Mouse (Mus musculus) kidney, adult 2 months (tissue): ENCODE measurements around the gene Cobll1. TPM values are rescaled to one million over a fixed set of nuclear protein-coding genes. Genes with fewer than 3 reads are reported as not detected.

Experiments used
- DNase-seq: peaks from one replicate; pipeline ENCODE4 v3.0.0; 2021
- H3K27ac ChIP-seq: fragments of 200-500 bp; 2 replicates; pipeline ENCODE4 v1.5.1; 2012; ENCODE audit warnings: low read depth, low read length, control low read depth, inconsistent platforms; ENCODE audit not compliant: insufficient read depth
- H3K27me3 ChIP-seq: fragments of 200-500 bp; replicated peaks from 2 replicates; pipeline ENCODE4 v1.6.1; 2012; ENCODE audit warnings: mild to moderate bottlenecking, moderate library complexity, low read length, inconsistent platforms; ENCODE audit not compliant: control insufficient read depth, insufficient read depth
- H3K36me3 ChIP-seq: fragments of 200-500 bp; 2 replicates; pipeline ENCODE4 v1.6.1; 2012; ENCODE audit warnings: mild to moderate bottlenecking, moderate library complexity, low read length, inconsistent platforms; ENCODE audit not compliant: control insufficient read depth, insufficient read depth
- H3K4me1 ChIP-seq: fragments of 200-500 bp; 2 replicates; pipeline ENCODE4 v1.6.1; 2011; ENCODE audit warnings: low read length; ENCODE audit not compliant: control insufficient read depth, insufficient read depth
- H3K4me3 ChIP-seq: fragments of 200-500 bp; 2 replicates; pipeline ENCODE4 v1.5.1; 2011; ENCODE audit warnings: mild to moderate bottlenecking, low read depth, low read length, control low read depth; ENCODE audit not compliant: insufficient read depth
- CTCF ChIP-seq: fragments of 200-500 bp; conservative IDR thresholded peaks from 2 replicates; pipeline ENCODE4 v1.5.1; 2011; ENCODE audit warnings: low read depth, mild to moderate bottlenecking, control low read depth, low read length, moderate library complexity, mixed read lengths; ENCODE audit not compliant: insufficient read depth, insufficient read length
- POLR2A ChIP-seq: fragments of 200-500 bp; IDR thresholded peaks from one replicate; pipeline ENCODE4 v1.6.1; 2011; ENCODE audit warnings: low read depth, low read length, control low read depth
- WGBS: fragments of 180-500 bp; shearing (Covaris S2); methylation state at CpG from one replicate; pipeline ENCODE4 v1.1.7; 2018; 5-methylcytosine and 5-hydroxymethylcytosine counted together
- polyA plus RNA-seq: library from polyadenylated mRNA; depleted of rRNA; stranded (reverse); fragments of >200 nt; gene quantifications from 2 replicates; pipeline ENCODE4 v1.2.3, GENCODE M21; 2012; rRNA removed

Cobll1 gene
- 51.7 and 53.2 TPM in 2 replicates for polyA plus RNA-seq

DNA sequence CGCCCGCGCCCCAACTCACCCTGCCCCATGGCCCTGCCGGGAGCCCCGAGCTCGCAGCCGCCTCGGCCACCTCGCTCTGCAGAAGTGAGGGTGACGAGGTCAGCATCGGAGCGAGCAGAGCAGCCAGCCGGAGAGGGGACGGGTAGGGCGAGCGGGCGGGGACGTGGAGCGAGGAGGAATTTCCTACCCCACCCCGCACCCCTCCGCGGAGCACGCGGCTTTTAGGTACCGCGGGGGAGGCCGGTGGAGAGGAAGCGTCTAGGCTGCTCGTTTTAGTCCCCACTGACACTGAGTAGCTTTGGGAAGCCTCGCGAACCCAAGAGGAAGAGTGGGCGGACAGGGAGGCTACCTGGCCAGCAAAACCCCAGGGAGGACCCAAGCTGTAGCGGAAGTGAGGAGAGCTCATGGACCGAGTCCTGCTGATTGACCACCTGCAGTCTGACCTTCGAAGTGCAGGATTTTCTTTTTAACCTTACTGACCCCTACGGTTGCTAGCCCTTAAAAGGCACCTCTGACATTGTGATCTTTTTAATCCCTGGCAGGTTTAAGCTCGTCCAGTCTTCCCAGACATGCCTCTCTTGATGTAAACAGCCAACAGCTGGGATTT is at the start of gene Cobll1:
Gene Cobll1, minus strand, starts transcription at position 440 of the 607 bp plus-strand sequence.
- under 1% methylated on average over 37 of the region's 37 CpGs for whole genome bisulfite sequencing
- H3K27me3 ChIP-seq: no peaks in the 10 kb centered on the region
- no peaks in the 10 kb centered on the region; the same call in 1 of the 2 replicates for H3K36me3 ChIP-seq
- peaks cover 8% of the 10 kb centered on the region; the same call in 1 of the 2 replicates for H3K4me1 ChIP-seq
- peak; percentile 76 for DNase-seq
- no peak for TF ChIP-seq POLR2A
- peak; percentile 36; the same call in 1 of the 2 replicates for TF ChIP-seq CTCF
- H3K4me3 ChIP-seq: peak within 1 kb of the TSS; percentile 88
- peak within 1 kb of the TSS; percentile 90 for H3K27ac ChIP-seq

DNA sequence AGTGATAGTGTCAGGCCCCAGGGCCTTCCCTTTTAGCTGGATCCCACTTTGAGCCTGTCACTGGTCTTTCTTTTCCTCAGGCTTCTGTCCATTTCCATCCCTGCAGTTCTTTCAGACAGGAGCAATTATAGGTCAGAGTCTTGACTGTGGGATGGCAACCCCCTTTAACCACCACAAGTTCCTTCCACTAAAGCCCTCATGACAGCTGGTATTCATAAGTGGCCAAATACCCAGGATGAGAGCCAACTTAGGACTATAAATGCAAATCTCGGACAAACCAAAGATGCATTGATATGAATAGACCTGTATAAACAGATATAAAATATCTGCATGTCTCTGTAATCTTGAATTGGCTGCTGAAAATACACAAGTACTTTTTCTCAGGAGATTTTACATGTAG is 49.5 kb upstream of the Cobll1 start:
- TF ChIP-seq CTCF (no peak), POLR2A (no peak)
- Histone ChIP-seq H3K27ac (no peak overlapping the region), H3K36me3 (no peaks in the 10 kb centered on the region), H3K4me3 (no peak overlapping the region), H3K4me1 (0 out of 2 replicates have a peak, but pooled peaks cover 3% of the 10 kb centered on the region), H3K27me3 (no peaks in the 10 kb centered on the region)
- WGBS: 86% methylated on average over 1 of the region's 1 CpGs
- no peak for DNase-seq

DNA sequence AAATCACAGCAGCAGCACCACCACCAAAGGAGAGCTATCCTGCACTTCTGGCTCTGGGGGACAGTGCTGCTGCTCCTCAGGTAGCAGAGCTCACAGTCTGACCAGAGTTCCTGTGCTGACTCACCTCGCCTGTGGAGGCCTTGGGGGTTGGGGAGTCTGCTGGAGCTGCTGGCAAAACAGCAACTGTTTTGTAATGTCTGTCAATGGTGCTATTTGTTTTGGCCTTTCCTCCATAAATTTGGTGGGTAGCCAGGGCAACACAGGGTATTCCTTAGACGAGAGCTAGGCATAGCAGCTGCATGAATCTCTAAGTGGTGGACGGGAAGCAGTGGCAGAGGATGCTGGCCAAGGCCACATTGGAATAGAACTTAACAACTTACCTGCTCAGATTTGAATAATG is 46.2 kb upstream of the Cobll1 start:
- no peak overlapping the region for H3K4me3 ChIP-seq
- TF ChIP-seq POLR2A (no peak), CTCF (no peak)
- H3K4me1 ChIP-seq: 0 out of 2 replicates have a peak, but pooled peaks cover 3% of the 10 kb centered on the region
- H3K27ac ChIP-seq: no peak overlapping the region
- peak; percentile 57 for DNase-seq
- H3K27me3 ChIP-seq: no peaks in the 10 kb centered on the region
- 42% methylated on average over 3 of the region's 3 CpGs for WGBS
- H3K36me3 ChIP-seq: no peaks in the 10 kb centered on the region

DNA sequence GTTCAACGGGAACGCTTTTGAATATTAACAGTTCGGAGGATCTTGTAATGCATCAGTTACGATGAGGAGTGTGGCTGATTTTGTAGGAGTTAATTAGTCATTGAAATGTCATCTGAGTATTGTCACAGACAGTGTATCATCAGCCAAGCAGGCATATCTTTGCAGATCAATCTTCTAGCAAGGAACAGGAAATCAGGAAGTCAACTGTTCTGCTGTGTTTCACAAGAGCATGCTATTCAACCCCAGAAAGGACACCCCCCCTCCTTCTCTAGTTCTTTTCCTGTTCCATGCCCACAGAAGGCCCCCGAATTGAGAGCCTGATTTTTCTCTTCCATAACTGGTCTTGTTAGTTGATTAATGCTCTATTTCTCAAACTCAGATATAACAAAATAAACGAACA is 43.8 kb upstream of the Cobll1 start:
- Histone ChIP-seq H3K4me3 (no peak overlapping the region), H3K36me3 (no peaks in the 10 kb centered on the region), H3K4me1 (0 out of 2 replicates have a peak, but pooled peaks cover 3% of the 10 kb centered on the region), H3K27ac (no peak overlapping the region), H3K27me3 (no peaks in the 10 kb centered on the region; the same call in 1 of the 2 replicates)
- 77% methylated on average over 6 of the region's 6 CpGs for WGBS
- no peak for DNase-seq
- TF ChIP-seq CTCF: no peak
- TF ChIP-seq POLR2A: no peak

DNA sequence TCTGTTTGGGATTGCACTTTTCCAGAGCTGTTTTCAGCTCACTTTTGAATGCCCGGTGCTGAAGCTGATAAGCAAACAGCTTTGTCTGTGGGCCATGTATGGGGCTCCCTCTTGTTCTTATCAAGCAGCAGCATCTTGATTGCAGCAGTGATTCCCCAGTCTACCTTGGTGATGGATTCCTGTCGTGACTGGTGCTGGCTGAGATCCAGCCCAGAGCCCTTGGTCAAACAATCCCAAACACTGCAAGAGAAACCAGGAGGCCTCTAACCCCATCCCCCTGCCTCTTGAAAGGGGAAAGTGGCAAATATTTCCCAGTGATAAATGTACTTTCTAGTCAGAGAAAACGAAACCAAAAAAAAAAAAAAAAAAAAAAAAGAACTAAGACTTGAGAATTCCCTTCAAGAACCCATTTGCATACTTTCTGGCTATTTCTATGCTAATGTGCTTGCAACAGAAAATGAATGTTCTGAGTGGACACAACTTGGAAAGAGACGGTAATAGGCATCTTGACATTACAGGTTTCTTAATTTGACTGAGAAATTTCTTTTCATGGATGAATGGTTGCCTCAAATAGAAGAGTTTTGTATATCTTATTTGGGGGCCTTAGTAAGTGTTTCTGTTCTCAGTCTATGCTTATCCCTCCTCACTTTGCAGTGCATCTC is 40.0 kb upstream of the Cobll1 start:
- TF ChIP-seq CTCF (no peak), POLR2A (no peak)
- H3K27ac ChIP-seq: peak overlapping the region; percentile 89; the same call in 1 of the 2 replicates
- DNase-seq: peak; percentile 34
- WGBS: 25% methylated on average over 4 of the region's 4 CpGs
- H3K27me3 ChIP-seq: no peaks in the 10 kb centered on the region; the same call in 1 of the 2 replicates
- no peaks in the 10 kb centered on the region for H3K36me3 ChIP-seq
- H3K4me1 ChIP-seq: peaks cover 3% of the 10 kb centered on the region; the same call in 1 of the 2 replicates
- H3K4me3 ChIP-seq: peak overlapping the region; percentile 10; the same call in 1 of the 2 replicates

DNA sequence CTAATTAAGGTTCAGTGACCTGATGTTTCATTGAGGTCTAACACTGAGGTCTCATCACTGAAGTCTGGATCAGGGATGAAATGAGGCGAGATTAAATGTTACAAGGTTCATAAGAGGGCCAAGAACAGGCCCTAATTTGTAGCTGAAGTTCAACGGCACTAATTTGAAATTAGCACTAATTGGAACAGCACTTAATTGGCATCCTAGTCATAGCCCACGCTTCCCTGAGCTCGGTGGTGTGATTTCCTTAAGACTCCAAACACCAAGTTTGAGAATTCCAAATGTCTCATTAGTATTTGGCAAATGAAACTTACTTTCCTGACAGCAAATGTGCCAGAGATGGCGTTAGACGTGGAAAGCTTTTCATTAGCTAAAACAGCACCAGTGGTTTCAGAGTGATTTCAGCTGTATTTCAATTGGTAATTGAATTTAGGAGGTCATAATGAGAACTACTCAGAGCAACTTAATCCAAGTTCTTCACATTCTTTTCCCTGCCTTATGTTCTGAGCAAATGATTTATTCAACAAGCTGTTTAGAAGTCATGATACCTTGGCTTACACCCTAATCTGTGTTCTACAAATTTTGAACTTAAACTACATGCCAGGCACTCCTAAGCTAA is 36.3 kb upstream of the Cobll1 start:
- H3K27ac ChIP-seq: peak overlapping the region; percentile 45
- peaks cover 1% of the 10 kb centered on the region; the same call in 1 of the 2 replicates for H3K27me3 ChIP-seq
- DNase-seq: peak; percentile 47
- H3K36me3 ChIP-seq: no peaks in the 10 kb centered on the region
- 44% methylated on average over 6 of the region's 6 CpGs for WGBS
- peaks cover 3% of the 10 kb centered on the region; the same call in 1 of the 2 replicates for H3K4me1 ChIP-seq
- TF ChIP-seq POLR2A (no peak), CTCF (no peak)
- no peak overlapping the region for H3K4me3 ChIP-seq

DNA sequence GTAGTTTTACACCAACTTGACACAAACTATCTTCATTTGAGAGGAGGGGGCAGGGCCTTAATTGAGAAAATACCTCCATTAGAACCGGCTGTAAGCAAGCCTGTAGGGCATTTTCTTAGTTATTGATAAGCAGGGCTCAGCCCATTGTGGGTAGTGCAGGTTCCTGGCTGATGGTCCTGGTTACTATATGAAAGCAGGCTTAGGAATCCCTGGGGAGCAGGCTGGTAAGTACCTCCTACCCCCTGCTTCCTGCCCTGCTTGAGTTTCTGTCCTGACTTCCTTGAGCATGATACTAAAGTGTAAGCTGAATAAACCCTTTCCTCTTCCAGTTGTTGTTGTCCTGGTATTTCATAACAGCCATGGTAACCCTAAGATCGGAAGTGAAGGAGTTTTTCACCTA is 34.7 kb upstream of the Cobll1 start:
- peaks cover 1% of the 10 kb centered on the region; the same call in 1 of the 2 replicates for H3K27me3 ChIP-seq
- peaks cover 3% of the 10 kb centered on the region; the same call in 1 of the 2 replicates for H3K4me1 ChIP-seq
- WGBS: 83% methylated on average over 2 of the region's 2 CpGs
- TF ChIP-seq POLR2A (no peak), CTCF (no peak)
- H3K36me3 ChIP-seq: no peaks in the 10 kb centered on the region
- H3K27ac ChIP-seq: no peak overlapping the region
- no peak for DNase-seq
- H3K4me3 ChIP-seq: no peak overlapping the region
